Comparison of ENCODE assay signal across 8 mouse cellular contexts in genomic region chr7:19172874-19173273, GRCm38 (mm10). TPM values are rescaled to one million over a fixed set of nuclear protein-coding genes. Genes with fewer than 3 reads are reported as not detected.
A peak's percentile ranks its signal among the peaks of the same experiment; 100 is the strongest.
DNase-seq lines count a peak whose midpoint lies in the region; ATAC-seq lines count a peak whose summit lies in the region.

No protein-coding gene starts in this region.

- peak overlapping the region; percentile 22; the same call in 1 of the 2 replicates for H3K4me3 ChIP-seq in hindbrain, embryonic 14.5 days (replicated peaks; ENCODE audit: low read length)

- 5% methylated on average over 17 of the region's 17 CpGs for WGBS in hindbrain, embryonic 14.5 days

- H3K4me2 ChIP-seq in hindbrain, embryonic 14.5 days (replicated peaks): peak overlapping the region; percentile 50

- peak; percentile 86 for DNase-seq in R1 (ENCODE audit: low read depth, low spot score)
- DNase-seq in cerebellum, postnatal 25 days: peak; percentile 67 to 83
- DNase-seq in gastrocnemius, adult 18-20 months (ENCODE audit: low spot score): peak; percentile 78
- DNase-seq in hindbrain, embryonic 14.5 days (ENCODE audit: low spot score): peak; percentile 83
- DNase-seq in layer of hippocampus, postnatal 36 days: peak; percentile 80 to 83
- peak; percentile 83 to 89 for DNase-seq in lung, postnatal 4 days
- DNase-seq in retina, postnatal 7 days (ENCODE audit: low read depth, low spot score): peak; percentile 72
- peak; percentile 76 for DNase-seq in urinary bladder, postnatal 25 days (ENCODE audit: low spot score)

- ATAC-seq in hindbrain, embryonic 14.5 days (ENCODE audit: low FRiP score): 0 out of 2 replicates have a peak, but pooled peaks have one; percentile 5

- H3K27me3 ChIP-seq in hindbrain, embryonic 14.5 days (ENCODE audit: control insufficient read depth, insufficient read depth, low read length): peaks cover 10% of the 10 kb centered on the region

- no peak overlapping the region for H3K9ac ChIP-seq in hindbrain, embryonic 14.5 days

- peaks cover 33% of the 10 kb centered on the region for H3K4me1 ChIP-seq in hindbrain, embryonic 14.5 days (replicated peaks; ENCODE audit: control insufficient read depth, insufficient read depth, low read length)

- no peaks in the 10 kb centered on the region for H3K9me3 ChIP-seq in hindbrain, embryonic 14.5 days (ENCODE audit: control insufficient read depth, low read length)

- no peaks in the 10 kb centered on the region for H3K36me3 ChIP-seq in hindbrain, embryonic 14.5 days (replicated peaks; ENCODE audit: control insufficient read depth, insufficient read depth)

- no peak overlapping the region; the same call in 1 of the 2 replicates for H3K27ac ChIP-seq in hindbrain, embryonic 14.5 days

RNA-seq across cellular contexts. Expression of gene Eml2, which starts 3.3 kb away (rescaled TPM):
- 10 to 100 TPM; 13.9 to 15.0 TPM for total RNA-seq in gastrocnemius, adult 18-20 months (2021)
- polyA plus RNA-seq in hindbrain, embryonic 14.5 days (2014; fragmentation: Nextera tagmentation; extraction: Ambion mirVana): 3.4 and 3.6 TPM in 2 replicates
- 100 to 1,000 TPM; 145 to 149 TPM for total RNA-seq in layer of hippocampus, postnatal 36 days (2021)

RNA-seq across cellular contexts. Expression of gene Gipr, which starts 6.9 kb away (rescaled TPM):
- not detected for total RNA-seq in gastrocnemius, adult 18-20 months (2021)
- 0.62 and 1.1 TPM in 2 replicates for polyA plus RNA-seq in hindbrain, embryonic 14.5 days (2014; fragmentation: Nextera tagmentation; extraction: Ambion mirVana)
- 1 to 10 TPM in 1 of 2 experiments, under 1 TPM in 1; 0.62 to 1.9 TPM for total RNA-seq in layer of hippocampus, postnatal 36 days (2021)

RNA-seq across cellular contexts. Expression of gene Snrpd2, which starts 23.4 kb away (rescaled TPM):
- total RNA-seq in gastrocnemius, adult 18-20 months (2021): 10 to 100 TPM; 50.5 to 55.4 TPM
- polyA plus RNA-seq in hindbrain, embryonic 14.5 days (2014; fragmentation: Nextera tagmentation; extraction: Ambion mirVana): 104 and 110 TPM in 2 replicates
- 10 to 100 TPM; 79.1 to 79.2 TPM for total RNA-seq in layer of hippocampus, postnatal 36 days (2021)

RNA-seq across cellular contexts. Expression of gene Qpctl, which starts 23.8 kb away (rescaled TPM):
- total RNA-seq in gastrocnemius, adult 18-20 months (2021): 1 to 10 TPM; 1.9 to 2.0 TPM
- 19.1 and 20.3 TPM in 2 replicates for polyA plus RNA-seq in hindbrain, embryonic 14.5 days (2014; fragmentation: Nextera tagmentation; extraction: Ambion mirVana)
- 10 to 100 TPM; 18.1 to 18.6 TPM for total RNA-seq in layer of hippocampus, postnatal 36 days (2021)

RNA-seq across cellular contexts. Expression of gene Gpr4, which starts 39.5 kb away (rescaled TPM):
- 1 to 10 TPM; 1.3 to 3.3 TPM for total RNA-seq in gastrocnemius, adult 18-20 months (2021)
- 3.1 and 3.2 TPM in 2 replicates for polyA plus RNA-seq in hindbrain, embryonic 14.5 days (2014; fragmentation: Nextera tagmentation; extraction: Ambion mirVana)
- total RNA-seq in layer of hippocampus, postnatal 36 days (2021): 1 to 10 TPM; 2.4 to 2.5 TPM

Comparison
In these comparisons a context has a peak if more than half of its experiments do, and no peak if none do; other contexts are left out.
1. RNA of gene Eml2, which starts 3.3 kb away (total RNA-seq): 145 to 149 TPM in layer of hippocampus, postnatal 36 days; 13.9 to 15.0 TPM in gastrocnemius, adult 18-20 months; every median in the first group is over 4 times any median in the second.
2. Peak in every context shown above with its lines, with median percentiles within 50 percentile points of each other: DNase-seq.